Comparison of ENCODE assay signal across 8 mouse cellular contexts in genomic region chr2:30660613-30660991, GRCm38 (mm10).
DNase-seq lines count a peak whose midpoint lies in the region; ATAC-seq and TF ChIP-seq lines count a peak whose summit lies in the region.

No protein-coding gene starts in this region.

- TF ChIP-seq EP300 in ES-Bruce4 (IDR thresholded peaks at IDR 0.05; ENCODE audit: insufficient read depth, low read depth, low read length), result no peak

- H3K4me3 ChIP-seq in heart, embryonic 13.5 days, result no peak overlapping the region
- H3K4me3 ChIP-seq in ES-Bruce4 (ENCODE audit: low read depth, low read length), result peak overlapping the region; percentile 38; the same call in 1 of the 2 replicates
- H3K4me3 ChIP-seq in embryonic facial prominence, embryonic 12.5 days, result no peak overlapping the region
- no peak overlapping the region for H3K4me3 ChIP-seq in limb, embryonic 11.5 days (ENCODE audit: low read depth, low read length)
- no peak overlapping the region for H3K4me3 ChIP-seq in stomach, embryonic 15.5 days (replicated peaks)

- TF ChIP-seq CTCF in ES-Bruce4 (IDR thresholded peaks at IDR 0.05; ENCODE audit: low read depth, low read length), result no peak

- peak overlapping the region; percentile 85; the same call in 1 of the 2 replicates for H3K9ac ChIP-seq in heart, embryonic 13.5 days
- H3K9ac ChIP-seq in ES-Bruce4 (ENCODE audit: low read depth, poor library complexity, severe bottlenecking), result no peak overlapping the region
- no peak overlapping the region; the same call in 1 of the 2 replicates for H3K9ac ChIP-seq in embryonic facial prominence, embryonic 12.5 days
- no peak overlapping the region for H3K9ac ChIP-seq in limb, embryonic 11.5 days (ENCODE audit: low read length)
- H3K9ac ChIP-seq in stomach, embryonic 15.5 days, result no peak overlapping the region

- WGBS in heart, embryonic 13.5 days, result 16% methylated on average over 10 of the region's 10 CpGs
- WGBS in embryonic facial prominence, embryonic 12.5 days, result 16% methylated on average over 10 of the region's 10 CpGs
- 6% methylated on average over 10 of the region's 10 CpGs for WGBS in limb, embryonic 11.5 days
- 22% methylated on average over 10 of the region's 10 CpGs for WGBS in stomach, embryonic 15.5 days

- ATAC-seq in heart, embryonic 13.5 days (ENCODE audit: extremely low read depth, insufficient number of reproducible peaks, low FRiP score, low TSS enrichment), result no peak
- ATAC-seq in embryonic facial prominence, embryonic 12.5 days (ENCODE audit: insufficient number of reproducible peaks, insufficient read depth, low FRiP score, low TSS enrichment), result no peak
- ATAC-seq in limb, embryonic 11.5 days (ENCODE audit: insufficient number of reproducible peaks, low FRiP score, low TSS enrichment, low read depth), result no peak
- ATAC-seq in stomach, embryonic 15.5 days (ENCODE audit: insufficient read depth, low FRiP score, low read depth), result no peak

- H3K27ac ChIP-seq in heart, embryonic 13.5 days (replicated peaks), result peak overlapping the region; percentile 98
- H3K27ac ChIP-seq in ES-Bruce4 (ENCODE audit: insufficient read depth, low read length), result no peak overlapping the region
- H3K27ac ChIP-seq in embryonic facial prominence, embryonic 12.5 days, result peak overlapping the region; percentile 99
- H3K27ac ChIP-seq in limb, embryonic 11.5 days (replicated peaks; ENCODE audit: low read depth, low read length), result peak overlapping the region; percentile 99
- peak overlapping the region; percentile 100 for H3K27ac ChIP-seq in stomach, embryonic 15.5 days

- H3K9me3 ChIP-seq in heart, embryonic 13.5 days, result no peaks in the 10 kb centered on the region
- no peaks in the 10 kb centered on the region for H3K9me3 ChIP-seq in ES-Bruce4 (replicated peaks; ENCODE audit: control insufficient read depth, insufficient read depth, low read length, poor library complexity, severe bottlenecking)
- no peaks in the 10 kb centered on the region for H3K9me3 ChIP-seq in embryonic facial prominence, embryonic 12.5 days
- no peaks in the 10 kb centered on the region for H3K9me3 ChIP-seq in limb, embryonic 11.5 days (ENCODE audit: control insufficient read depth, low read length)
- no peaks in the 10 kb centered on the region for H3K9me3 ChIP-seq in stomach, embryonic 15.5 days

- TF ChIP-seq POLR2A in ES-Bruce4 (IDR thresholded peaks at IDR 0.05; ENCODE audit: insufficient read depth, low read length), result no peak

- no peaks in the 10 kb centered on the region for H3K27me3 ChIP-seq in heart, embryonic 13.5 days (replicated peaks)
- H3K27me3 ChIP-seq in ES-Bruce4 (ENCODE audit: control insufficient read depth, insufficient read depth, low read length, poor library complexity, severe bottlenecking), result no peaks in the 10 kb centered on the region
- H3K27me3 ChIP-seq in embryonic facial prominence, embryonic 12.5 days, result no peaks in the 10 kb centered on the region
- no peaks in the 10 kb centered on the region for H3K27me3 ChIP-seq in limb, embryonic 11.5 days (ENCODE audit: control insufficient read depth, insufficient read depth, low read length)
- no peaks in the 10 kb centered on the region for H3K27me3 ChIP-seq in stomach, embryonic 15.5 days (replicated peaks)

- peaks cover 53% of the 10 kb centered on the region for H3K4me1 ChIP-seq in heart, embryonic 13.5 days
- peaks cover 3% of the 10 kb centered on the region for H3K4me1 ChIP-seq in ES-Bruce4 (ENCODE audit: control insufficient read depth, insufficient read depth, low read length)
- H3K4me1 ChIP-seq in embryonic facial prominence, embryonic 12.5 days, result peaks cover 61% of the 10 kb centered on the region
- H3K4me1 ChIP-seq in limb, embryonic 11.5 days (ENCODE audit: control insufficient read depth, insufficient read depth, low read length), result peaks cover 56% of the 10 kb centered on the region
- H3K4me1 ChIP-seq in stomach, embryonic 15.5 days, result peaks cover 49% of the 10 kb centered on the region

- intact Hi-C loops in heart, postnatal 14 days (cut with DNase I), result no loop called here

- no peak for DNase-seq in heart, postnatal 14 days
- peak; percentile 70 for DNase-seq in limb, embryonic 11.5 days (ENCODE audit: low spot score)
- no peak for DNase-seq in gastrocnemius, postnatal 25 days
- DNase-seq in spleen, postnatal 4 days (ENCODE audit: low spot score in 2 of 2), result no peak

- peak overlapping the region; percentile 18; the same call in 1 of the 2 replicates for H3K4me2 ChIP-seq in heart, embryonic 13.5 days
- H3K4me2 ChIP-seq in embryonic facial prominence, embryonic 12.5 days (replicated peaks), result peak overlapping the region; percentile 10; the same call in 1 of the 2 replicates
- no peak overlapping the region for H3K4me2 ChIP-seq in limb, embryonic 11.5 days (ENCODE audit: low read depth, severe bottlenecking)
- H3K4me2 ChIP-seq in stomach, embryonic 15.5 days, result no peak overlapping the region; the same call in 1 of the 2 replicates

- H3K36me3 ChIP-seq in heart, embryonic 13.5 days, result no peaks in the 10 kb centered on the region
- no peaks in the 10 kb centered on the region for H3K36me3 ChIP-seq in ES-Bruce4 (ENCODE audit: control insufficient read depth, insufficient read depth, low read length, poor library complexity, severe bottlenecking)
- no peaks in the 10 kb centered on the region for H3K36me3 ChIP-seq in embryonic facial prominence, embryonic 12.5 days
- no peaks in the 10 kb centered on the region for H3K36me3 ChIP-seq in limb, embryonic 11.5 days (ENCODE audit: control insufficient read depth, insufficient read depth, low read length)
- H3K36me3 ChIP-seq in stomach, embryonic 15.5 days, result no peaks in the 10 kb centered on the region

Comparison
In these comparisons a context has a peak if more than half of its experiments do, and no peak if none do; other contexts are left out.
1. H3K4me2 ChIP-seq: peak in heart, embryonic 13.5 days (single experiment) and embryonic facial prominence, embryonic 12.5 days (single experiment); none in limb, embryonic 11.5 days (single experiment) and stomach, embryonic 15.5 days (single experiment).